Mouse (Mus musculus): Measurements from ENCODE around the gene Lyve1.

The Lyve1 gene

GRCm38 (mm10) chr7:110809585-110810557 is 53.2 kb downstream of the Lyve1 start:
- no peak for DNase-seq (ENCODE audit: low read depth, low spot score)

- no peak for DNase-seq (ENCODE audit: low read depth, low spot score)
These were observed 54.1 kb downstream of the Lyve1 start for GRCm38 (mm10) chr7:110808962-110809361.

- no peak for DNase-seq (ENCODE audit: low read depth, low spot score)
These were observed 55.5 kb downstream of the Lyve1 start for GRCm38 (mm10) chr7:110807460-110808030.

GRCm38 (mm10) chr7:110804266-110804665 is 58.8 kb downstream of the Lyve1 start:
- DNase-seq (ENCODE audit: low read depth, low spot score): peak; percentile 82

GRCm38 (mm10) chr7:110803131-110803530 is 59.9 kb downstream of the Lyve1 start:
- DNase-seq (ENCODE audit: low read depth, low spot score): no peak

- DNase-seq (ENCODE audit: low read depth, low spot score): peak; percentile 83
These were observed 62.0 kb downstream of the Lyve1 start for GRCm38 (mm10) chr7:110801028-110801427.
